Mouse (Mus musculus): ENCODE results near the gene Gm15737. TPM values are rescaled to one million over a fixed set of nuclear protein-coding genes. Genes with fewer than 3 reads are reported as not detected.

The Gm15737 gene
- total RNA-seq, 2 experiments from 2014 or later, result not detected

- DNase-seq (ENCODE audit: extremely low spot score in 1 of 2, low spot score in 2 of 2), result no peak
- intact Hi-C loops (cut with DNase I), result no loop called here
These were observed 2.7 kb downstream of the Gm15737 start for GRCm38 (mm10) chr6:92871813-92872212.

DNA sequence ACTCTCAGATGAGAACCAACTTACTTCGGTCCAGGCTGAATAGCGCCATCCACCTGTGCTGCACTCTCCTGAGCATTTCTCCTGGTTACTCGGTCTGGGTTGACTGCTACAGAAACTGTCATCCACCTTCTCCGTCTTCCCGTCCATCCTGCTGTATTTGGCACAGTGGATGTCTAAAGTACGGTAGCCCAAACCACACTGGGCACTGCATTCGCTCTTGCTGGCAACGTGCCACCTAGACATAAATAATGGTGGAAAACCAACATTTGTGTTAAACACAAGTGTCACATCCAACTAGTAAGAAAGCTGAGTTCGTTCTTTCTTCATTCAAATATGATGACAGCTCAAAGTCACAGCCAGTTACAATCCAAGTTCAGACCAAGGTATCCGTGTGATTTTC lies 3.6 kb downstream of the Gm15737 start:
- no peak for DNase-seq (ENCODE audit: extremely low spot score in 1 of 2, low spot score in 2 of 2)
- intact Hi-C loops (cut with DNase I), result no loop called here

- intact Hi-C loops (cut with DNase I), result no loop called here
- DNase-seq (ENCODE audit: extremely low spot score in 1 of 2, low spot score in 2 of 2), result no peak
These were observed 5.7 kb downstream of the Gm15737 start for GRCm38 (mm10) chr6:92874854-92875253.

DNA sequence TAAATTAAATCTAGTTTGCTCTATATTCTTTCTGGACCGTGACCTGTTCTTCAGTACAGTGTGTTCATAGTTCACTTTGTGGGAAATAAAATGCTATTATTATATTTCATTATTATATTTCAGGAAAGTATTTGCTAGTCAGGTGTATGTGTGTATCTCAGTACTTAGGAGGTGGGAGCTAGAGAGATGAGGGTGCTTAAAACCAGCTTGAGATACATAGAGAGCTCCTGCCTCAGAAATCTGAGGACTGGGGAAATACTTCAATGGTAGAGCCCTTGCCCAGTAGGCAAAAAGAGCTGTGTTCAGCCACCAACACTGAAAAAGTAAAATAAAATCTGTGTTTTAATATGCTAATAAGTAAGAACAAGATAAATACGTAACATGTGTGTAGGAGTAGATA lies 6.2 kb downstream of the Gm15737 start:
- DNase-seq (ENCODE audit: extremely low spot score in 1 of 2, low spot score in 2 of 2), result no peak
- intact Hi-C loops (cut with DNase I), result no loop called here

GRCm38 (mm10) chr6:92876121-92876520 lies 7.0 kb downstream of the Gm15737 start:
- intact Hi-C loops (cut with DNase I), result no loop called here
- no peak for DNase-seq (ENCODE audit: extremely low spot score in 1 of 2, low spot score in 2 of 2)

GRCm38 (mm10) chr6:92877236-92877635 lies 8.1 kb downstream of the Gm15737 start:
- intact Hi-C loops (cut with DNase I), result no loop called here
- no peak for DNase-seq (ENCODE audit: extremely low spot score in 1 of 2, low spot score in 2 of 2)

- no peak for DNase-seq (ENCODE audit: extremely low spot score in 1 of 2, low spot score in 2 of 2)
- intact Hi-C loops (cut with DNase I), result no loop called here
These were observed 9.6 kb downstream of the Gm15737 start for GRCm38 (mm10) chr6:92878771-92879170.

DNA sequence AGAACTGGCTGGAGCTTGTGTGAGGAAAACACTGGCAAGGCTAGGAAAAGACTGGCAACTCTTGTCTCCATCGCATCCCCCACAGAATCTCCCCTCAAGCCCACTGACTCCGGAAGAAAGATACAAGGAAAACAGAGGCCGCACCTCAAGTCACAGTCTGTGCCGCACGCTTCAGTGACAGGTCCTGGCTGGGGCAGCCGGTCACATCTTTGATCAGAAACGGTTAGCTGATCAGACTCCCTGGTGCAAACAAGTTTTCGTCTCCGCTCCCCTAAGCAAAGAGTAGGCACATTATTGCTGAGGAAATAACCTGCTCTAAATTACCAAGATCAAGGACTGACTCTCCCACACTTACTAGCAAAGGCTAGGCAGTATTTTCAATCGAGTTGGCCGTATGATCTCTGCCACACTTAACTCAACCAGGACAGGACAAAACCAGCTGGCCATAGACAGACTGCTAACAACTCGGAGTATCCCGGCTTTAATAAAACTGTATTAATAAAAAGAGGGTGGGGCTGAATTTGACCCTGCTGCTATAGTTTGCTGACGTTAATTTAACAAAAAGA lies 10.6 kb downstream of the Gm15737 start:
- intact Hi-C loops (cut with DNase I), result no loop called here
- no peak for DNase-seq (ENCODE audit: extremely low spot score in 1 of 2, low spot score in 2 of 2)

- intact Hi-C loops (cut with DNase I), result no loop called here
- no peak for DNase-seq (ENCODE audit: extremely low spot score in 1 of 2, low spot score in 2 of 2)
These were observed 13.3 kb downstream of the Gm15737 start for GRCm38 (mm10) chr6:92882446-92882845.

- intact Hi-C loops (cut with DNase I), result no loop called here
- no peak for DNase-seq (ENCODE audit: extremely low spot score in 1 of 2, low spot score in 2 of 2)
These were observed 14.2 kb downstream of the Gm15737 start for GRCm38 (mm10) chr6:92883131-92883900.

- intact Hi-C loops (cut with DNase I), result no loop called here
- DNase-seq (ENCODE audit: extremely low spot score in 1 of 2, low spot score in 2 of 2), result no peak
These were observed 22.4 kb downstream of the Gm15737 start for GRCm38 (mm10) chr6:92891535-92891934.

DNA sequence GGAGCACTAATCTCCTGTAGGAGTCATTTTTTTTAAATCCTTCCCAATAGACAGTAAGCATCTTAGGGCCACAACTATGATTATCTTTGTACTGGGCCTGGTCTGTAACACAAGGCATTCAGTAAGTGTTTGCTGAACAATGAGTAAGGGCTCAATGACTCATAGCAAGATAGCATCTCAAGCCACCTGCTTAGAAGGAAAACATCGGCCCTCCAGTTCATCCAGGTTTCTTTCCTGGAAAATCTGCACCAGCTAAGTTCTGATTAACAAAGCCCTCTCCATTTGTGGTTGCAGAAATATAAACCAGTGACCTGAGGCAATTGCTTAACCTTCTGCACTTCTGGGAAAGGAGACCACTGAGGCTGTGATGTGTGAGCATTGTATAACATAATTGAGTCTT lies 34.9 kb downstream of the Gm15737 start:
- intact Hi-C loops (cut with DNase I), result no loop called here

DNA sequence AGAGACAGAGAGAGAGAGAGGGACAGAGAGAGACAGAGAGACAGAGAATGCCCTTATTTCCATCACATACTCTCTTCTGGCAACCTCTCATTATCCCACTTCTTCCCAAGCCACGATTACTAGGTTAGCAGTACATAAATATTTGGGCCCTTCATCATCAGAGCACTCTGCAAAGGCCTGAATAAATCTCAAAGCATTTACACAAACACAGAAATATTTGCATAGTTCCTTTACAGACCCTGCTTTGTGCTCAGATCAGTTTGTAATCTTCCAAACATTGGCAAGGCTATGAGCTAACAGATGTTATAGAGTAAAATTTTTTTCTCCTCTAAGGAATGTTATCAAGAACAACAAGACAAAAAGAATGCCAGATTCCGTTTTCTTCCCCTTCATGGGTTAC lies 35.3 kb downstream of the Gm15737 start:
- DNase-seq (ENCODE audit: extremely low spot score in 1 of 2, low spot score in 2 of 2), result no peak
- intact Hi-C loops (cut with DNase I), result no loop called here

More for the DNA sequence above, 34.9 kb downstream of the Gm15737 start:
- DNase-seq (ENCODE audit: extremely low spot score in 1 of 2, low spot score in 2 of 2), result no peak

DNA sequence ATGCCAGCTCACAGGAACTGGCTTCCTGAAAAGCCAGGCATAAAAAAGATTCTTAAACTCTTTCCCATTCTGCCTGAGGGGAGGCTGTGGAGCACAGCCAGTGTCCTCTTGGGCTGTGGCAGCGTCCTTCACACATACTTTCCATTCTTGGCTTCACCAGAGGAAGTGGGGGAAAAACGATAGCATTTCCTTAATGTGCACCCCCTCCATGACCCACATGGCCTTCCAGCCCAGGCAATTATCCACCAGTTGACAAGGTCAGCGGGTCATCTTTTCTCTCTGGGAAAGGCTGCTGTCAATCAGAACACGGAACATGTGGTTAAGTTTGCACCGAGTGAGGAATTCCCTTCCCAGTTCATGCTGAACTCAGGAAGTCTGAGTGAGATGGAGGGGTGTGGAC lies 36.8 kb downstream of the Gm15737 start:
- intact Hi-C loops (cut with DNase I), result no loop called here

GRCm38 (mm10) chr6:92909361-92909760 lies 40.2 kb downstream of the Gm15737 start:
- intact Hi-C loops (cut with DNase I), result no loop called here
- DNase-seq (ENCODE audit: extremely low spot score in 1 of 2, low spot score in 2 of 2), result no peak

More for the DNA sequence above, 36.8 kb downstream of the Gm15737 start:
- no peak for DNase-seq (ENCODE audit: extremely low spot score in 1 of 2, low spot score in 2 of 2)

DNA sequence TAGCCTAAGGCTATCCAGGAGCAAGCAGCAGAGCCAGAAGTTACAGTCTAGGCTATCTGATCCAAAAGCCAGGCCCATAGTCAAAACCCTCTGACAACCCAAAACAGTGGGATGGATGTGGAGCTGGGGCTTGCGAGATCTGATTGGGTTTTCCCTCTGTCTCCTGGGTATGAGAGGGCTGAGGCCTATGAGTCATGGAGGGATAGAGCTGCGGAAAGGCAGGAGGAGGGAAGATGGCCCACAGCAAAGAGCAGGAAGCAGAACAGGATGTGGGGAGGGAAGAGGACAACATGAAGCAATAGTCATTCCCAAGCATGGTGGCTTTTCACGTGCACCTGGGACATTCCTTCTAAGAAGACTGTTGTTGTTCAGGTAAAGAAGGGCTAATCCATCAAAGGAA lies 41.5 kb downstream of the Gm15737 start:
- no peak for DNase-seq (ENCODE audit: extremely low spot score in 1 of 2, low spot score in 2 of 2)
- intact Hi-C loops (cut with DNase I), result no loop called here

- intact Hi-C loops (cut with DNase I), result no loop called here
- no peak for DNase-seq (ENCODE audit: extremely low spot score in 1 of 2, low spot score in 2 of 2)
These were observed 52.0 kb downstream of the Gm15737 start for GRCm38 (mm10) chr6:92920938-92921689.

GRCm38 (mm10) chr6:92921843-92922242 lies 52.7 kb downstream of the Gm15737 start:
- intact Hi-C loops (cut with DNase I), result no loop called here

DNA sequence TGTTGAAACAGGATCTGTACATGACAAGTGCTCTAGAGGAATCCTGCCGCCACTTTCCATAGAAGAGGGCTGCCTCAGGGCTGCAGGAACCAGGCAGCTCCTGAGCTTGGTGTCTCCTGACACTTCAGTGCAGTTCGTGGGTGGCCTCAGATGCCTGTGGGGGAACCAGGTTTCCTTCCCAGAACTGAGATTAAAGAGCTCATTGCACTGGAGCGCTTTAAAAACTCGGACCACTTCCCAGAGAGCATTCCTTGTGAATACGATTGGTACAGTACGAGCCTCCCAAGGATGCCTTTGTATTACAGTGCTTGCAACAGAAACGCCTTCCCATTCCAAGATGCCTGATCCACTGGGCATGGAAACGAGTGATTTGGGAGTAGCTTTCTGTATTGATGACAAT lies 55.4 kb downstream of the Gm15737 start:
- no peak for DNase-seq (ENCODE audit: extremely low spot score in 1 of 2, low spot score in 2 of 2)
- intact Hi-C loops (cut with DNase I), result no loop called here

More at GRCm38 (mm10) chr6:92921843-92922242, 52.7 kb downstream of the Gm15737 start:
- no peak for DNase-seq (ENCODE audit: extremely low spot score in 1 of 2, low spot score in 2 of 2)

- DNase-seq (ENCODE audit: extremely low spot score in 1 of 2, low spot score in 2 of 2), result no peak
- intact Hi-C loops (cut with DNase I), result no loop called here
These were observed 59.1 kb downstream of the Gm15737 start for GRCm38 (mm10) chr6:92928261-92928660.
